Mouse (Mus musculus) subcutaneous adipose tissue, adult 2 months (tissue): Measurements from ENCODE around the gene Amd2. TPM values are rescaled to one million over a fixed set of nuclear protein-coding genes. Genes with fewer than 3 reads are reported as not detected.

Source experiments
- polyA plus RNA-seq: library from polyadenylated mRNA; depleted of rRNA; stranded (reverse); fragments of >200 nt; gene quantifications from 2 replicates; pipeline ENCODE4 v1.2.3, GENCODE M21; 2012; ENCODE audit warnings: low replicate concordance; rRNA removed

Gene Amd2
- 0.30 and 0.85 TPM in 2 replicates for polyA plus RNA-seq

GRCm38 (mm10) chr10:35711792-35712191 lies at the start of gene Amd2:
Amd2 (minus strand) TSS chr10:35711892.

